In the genomic region with DNA sequence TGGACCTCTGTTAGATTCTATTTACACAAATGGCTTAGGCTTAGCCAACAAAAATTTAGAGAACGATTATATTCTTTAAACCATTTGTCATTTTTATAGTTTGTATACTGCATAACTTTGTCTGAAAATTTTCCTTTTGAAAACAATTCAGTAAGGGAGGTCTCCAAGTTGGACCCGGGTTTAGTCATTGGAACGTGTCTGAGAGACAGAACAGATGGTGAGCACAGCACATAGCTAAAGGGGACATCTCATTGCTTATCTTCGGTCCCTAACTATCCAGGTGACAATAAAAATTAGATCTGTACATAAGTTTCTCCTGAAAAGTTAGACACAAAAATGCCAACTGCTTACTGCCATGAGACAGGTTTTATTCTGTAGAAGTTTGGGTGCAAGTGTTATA, we compare ENCODE assay signal across 18 mouse cellular contexts.
"Had no signal": no experiment of that assay in that cellular context is flagged by ENCODE, and none has a peak within 500 bp of the region (broad histone marks: within the 10 kb centered on the region; RNA-seq: fewer than 3 reads in every experiment).

No protein-coding gene starts in this region.

- H3K27ac ChIP-seq: liver, embryonic 12.5 days; liver, embryonic 14.5 days; lung, embryonic 15.5 days; midbrain, embryonic 10.5 days; midbrain, embryonic 12.5 days; neural tube, embryonic 13.5 days; neural tube, embryonic 15.5 days had no signal

- ATAC-seq: liver, embryonic 12.5 days; midbrain, embryonic 16.5 days had no signal

- H3K36me3 ChIP-seq: liver, embryonic 12.5 days; lung, embryonic 15.5 days; midbrain, embryonic 10.5 days; midbrain, embryonic 12.5 days; neural tube, embryonic 13.5 days; neural tube, embryonic 15.5 days had no signal

- H3K4me1 ChIP-seq: liver, embryonic 12.5 days; lung, embryonic 15.5 days; midbrain, embryonic 10.5 days; midbrain, embryonic 12.5 days; neural tube, embryonic 13.5 days; neural tube, embryonic 15.5 days had no signal

- H3K4me2 ChIP-seq: liver, embryonic 12.5 days; lung, embryonic 15.5 days; midbrain, embryonic 12.5 days; neural tube, embryonic 13.5 days; neural tube, embryonic 15.5 days had no signal

- DNase-seq: midbrain, embryonic 14.5 days; retina, postnatal 1 day; right cerebral cortex, adult 18-20 months; right cerebral cortex, postnatal 25 days; right cerebral cortex, postnatal 4 days; spleen, adult 18-20 months; thymus, adult 18-20 months; thymus, postnatal 14 days; thymus, postnatal 36 days had no signal

- H3K27me3 ChIP-seq: liver, embryonic 12.5 days; lung, embryonic 15.5 days; midbrain, embryonic 12.5 days; neural tube, embryonic 13.5 days; neural tube, embryonic 15.5 days had no signal

- H3K4me3 ChIP-seq: liver, embryonic 12.5 days; lung, embryonic 15.5 days; midbrain, embryonic 10.5 days; midbrain, embryonic 12.5 days; myocyte; neural tube, embryonic 13.5 days; neural tube, embryonic 15.5 days had no signal

- H3K9ac ChIP-seq: liver, embryonic 12.5 days; liver, embryonic 14.5 days; lung, embryonic 15.5 days; midbrain, embryonic 12.5 days; neural tube, embryonic 13.5 days; neural tube, embryonic 15.5 days had no signal

- H3K9me3 ChIP-seq: liver, embryonic 12.5 days; lung, embryonic 15.5 days; midbrain, embryonic 10.5 days; midbrain, embryonic 12.5 days; neural tube, embryonic 13.5 days; neural tube, embryonic 15.5 days had no signal
